Comparison of ENCODE assay signal across 8 mouse cellular contexts in the genomic region with DNA sequence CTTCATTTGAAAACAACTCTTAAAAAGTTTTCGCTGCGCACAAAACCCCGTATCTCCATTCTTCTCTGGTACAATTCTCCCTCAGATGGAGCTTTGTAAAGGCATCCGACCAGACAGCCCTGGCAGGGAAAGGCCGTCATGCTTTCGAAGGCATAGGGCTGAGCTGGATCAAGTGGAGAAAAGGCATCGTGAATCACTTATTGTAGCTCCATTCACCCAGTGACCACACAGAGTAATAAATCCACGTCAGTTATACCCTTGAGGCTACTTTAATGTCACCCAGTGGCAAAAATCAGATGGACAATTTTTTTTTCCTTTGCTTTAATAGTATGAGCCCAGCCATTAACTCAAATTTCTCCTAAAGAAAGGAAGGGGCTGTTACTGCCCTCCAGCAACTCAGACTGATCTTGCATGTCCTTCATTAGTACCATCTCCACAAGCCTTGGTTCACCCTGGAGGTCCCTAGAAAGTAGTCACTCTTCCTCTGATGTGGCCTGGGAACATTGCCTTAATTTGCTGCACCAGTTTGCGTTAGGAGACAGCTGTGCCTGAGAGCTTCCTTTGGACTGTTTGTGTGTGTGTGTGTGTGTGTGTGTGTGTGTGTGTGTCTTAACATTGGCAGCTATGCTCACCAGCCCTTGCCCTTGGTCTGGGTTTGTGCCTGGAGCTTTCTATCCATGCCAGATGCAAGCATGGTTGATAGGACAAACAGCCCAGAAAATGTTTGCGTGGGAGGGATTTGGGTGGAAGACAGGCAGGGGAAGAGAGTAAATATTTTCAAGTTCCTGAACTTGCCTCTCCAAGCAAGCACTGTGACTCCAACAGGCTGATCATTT.
DNase-seq lines count a peak whose midpoint lies in the region; ATAC-seq lines count a peak whose summit lies in the region.

No protein-coding gene starts in this region.

- H3K4me1 ChIP-seq in hindbrain, embryonic 10.5 days (replicated peaks): peaks cover 82% of the 10 kb centered on the region

- H3K4me3 ChIP-seq in hindbrain, embryonic 10.5 days: no peak overlapping the region

- H3K9me3 ChIP-seq in hindbrain, embryonic 10.5 days: no peaks in the 10 kb centered on the region

- no peaks in the 10 kb centered on the region for H3K36me3 ChIP-seq in hindbrain, embryonic 10.5 days

- peak; percentile 57 for DNase-seq in left cerebral cortex, postnatal 4 days
- no peak for DNase-seq in left cerebral cortex, postnatal 36 days (ENCODE audit: low spot score in 2 of 2)
- peak; percentile 71 to 80 for DNase-seq in cerebellum, postnatal 10 days
- peak; percentile 30 for DNase-seq in hindbrain, embryonic 10.5 days (ENCODE audit: low spot score)
- peak; percentile 62 for DNase-seq in lung, postnatal 25 days (ENCODE audit: low spot score)
- no peak for DNase-seq in thymus, postnatal 0 days (ENCODE audit: low spot score)
- no peak for DNase-seq in spleen, postnatal 4 days (ENCODE audit: low spot score in 2 of 2)

- H3K27ac ChIP-seq in hindbrain, embryonic 10.5 days: peak overlapping the region; percentile 73

- H3K27me3 ChIP-seq in hindbrain, embryonic 10.5 days (ENCODE audit: insufficient read depth, poor library complexity, severe bottlenecking): no peaks in the 10 kb centered on the region

- intact Hi-C loops in left cerebral cortex, postnatal 4 days (cut with DNase I): no loop called here
- intact Hi-C loops in left cerebral cortex, postnatal 36 days (cut with DNase I): no loop called here

- no peak for ATAC-seq in monocyte, adult 5-6 weeks (replicated peaks; ENCODE audit: insufficient number of reproducible peaks, low FRiP score, low TSS enrichment, poor library complexity, severe bottlenecking)

- WGBS in hindbrain, embryonic 10.5 days: 42% methylated on average over 10 of the region's 10 CpGs

Comparison
In these comparisons a context has a peak if more than half of its experiments do, and no peak if none do; other contexts are left out.
1. DNase-seq: peak in left cerebral cortex, postnatal 4 days (single experiment), cerebellum, postnatal 10 days (2 of 2), hindbrain, embryonic 10.5 days (single experiment) and lung, postnatal 25 days (single experiment); none in left cerebral cortex, postnatal 36 days (0 of 2), thymus, postnatal 0 days (single experiment) and spleen, postnatal 4 days (0 of 2).